Mouse (Mus musculus) liver, adult 2 months (tissue): ENCODE measurements at regions not wholly inside any gene's neighbourhood (a gene's known extent, or its start where the extent isn't known, plus 50 kb on each side); places are given as distances from the start of the nearest gene placed in this dataset.

ENCODE experiments used
- CTCF ChIP-seq: fragments of 200-500 bp; IDR thresholded peaks from 2 replicates; pipeline ENCODE4 v1.5.1; 2011; ENCODE audit warnings: low read depth, low read length, control low read depth
- POLR2A ChIP-seq: fragments of 200-500 bp; IDR thresholded peaks from 2 replicates; pipeline ENCODE4 v1.6.1; 2011; ENCODE audit warnings: low read length, control low read depth; ENCODE audit not compliant: insufficient read depth; ENCODE audit errors: extremely low read depth

GRCm38 (mm10) chr4:4397410-4397809 lies 320.1 kb upstream of the Sdr16c6 start:
- no peak for TF ChIP-seq CTCF
- TF ChIP-seq POLR2A, result no peak
